Mouse (Mus musculus): ENCODE results near the gene Tmem50a.

DNA sequence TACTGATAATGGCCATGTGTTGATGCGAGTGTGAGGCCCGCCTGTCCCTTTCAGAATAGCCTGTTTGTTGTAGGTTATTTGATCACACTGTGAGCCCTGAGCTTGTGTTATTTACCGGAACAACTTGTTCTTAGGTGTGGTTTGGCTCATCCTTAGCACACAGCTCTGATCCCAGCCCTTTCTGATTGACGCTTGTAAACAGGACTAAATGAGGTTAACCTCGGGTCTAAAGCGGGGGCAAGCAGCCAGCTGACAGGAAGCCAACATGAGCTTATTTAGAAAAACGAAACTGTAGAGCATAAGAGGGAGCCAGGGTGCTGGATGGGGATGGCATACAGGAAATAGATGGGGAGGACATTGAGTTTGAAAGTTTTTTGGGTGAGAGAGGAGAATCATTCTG is 3.6 kb upstream of the Tmem50a start:
- TF ChIP-seq CTCF (IDR thresholded peaks at IDR 0.05; ENCODE audit: insufficient read depth, low read length): no peak
- no peak for TF ChIP-seq POLR2A (IDR thresholded peaks at IDR 0.05; ENCODE audit: borderline replicate concordance, extremely low read depth, low read depth, low read length)
